Comparison of ENCODE assay signal across 8 mouse cellular contexts in genomic region chr7:139703146-139703825, GRCm38 (mm10). TPM values are rescaled to one million over a fixed set of nuclear protein-coding genes. Genes with fewer than 3 reads are reported as not detected.
DNase-seq lines count a peak whose midpoint lies in the region; ATAC-seq and TF ChIP-seq lines count a peak whose summit lies in the region.

No protein-coding gene starts in this region.

- H3K9ac ChIP-seq in embryonic facial prominence, embryonic 15.5 days, result no peak overlapping the region
- H3K9ac ChIP-seq in kidney, embryonic 15.5 days, result no peak overlapping the region
- H3K9ac ChIP-seq in limb, embryonic 14.5 days (ENCODE audit: low read depth, low read length, severe bottlenecking), result no peak overlapping the region
- no peak overlapping the region for H3K9ac ChIP-seq in midbrain, embryonic 16.5 days (ENCODE audit: low read depth, low read length)
- H3K9ac ChIP-seq in stomach, postnatal 0 days (ENCODE audit: low read length), result no peak overlapping the region

- no peaks in the 10 kb centered on the region for H3K9me3 ChIP-seq in embryonic facial prominence, embryonic 15.5 days (replicated peaks)
- no peaks in the 10 kb centered on the region for H3K9me3 ChIP-seq in heart, embryonic 10.5 days
- H3K9me3 ChIP-seq in kidney, embryonic 15.5 days (replicated peaks), result no peaks in the 10 kb centered on the region
- no peaks in the 10 kb centered on the region for H3K9me3 ChIP-seq in limb, embryonic 14.5 days (ENCODE audit: control insufficient read depth, low read length)
- no peaks in the 10 kb centered on the region for H3K9me3 ChIP-seq in midbrain, embryonic 16.5 days (replicated peaks; ENCODE audit: control insufficient read depth, low read length, poor library complexity, severe bottlenecking)
- H3K9me3 ChIP-seq in stomach, postnatal 0 days (ENCODE audit: control insufficient read depth, low read length), result no peaks in the 10 kb centered on the region

- H3ac ChIP-seq in C2C12 (ENCODE audit: control insufficient read depth, insufficient read length, low read depth), result no peak overlapping the region

- no peaks in the 10 kb centered on the region for H3K79me3 ChIP-seq in C2C12 (ENCODE audit: low read depth)

- H3K4me1 ChIP-seq in embryonic facial prominence, embryonic 15.5 days, result no peaks in the 10 kb centered on the region
- H3K4me1 ChIP-seq in heart, embryonic 10.5 days, result peaks cover 13% of the 10 kb centered on the region
- 0 out of 2 replicates have a peak, but pooled peaks cover 4% of the 10 kb centered on the region for H3K4me1 ChIP-seq in kidney, embryonic 15.5 days
- no peaks in the 10 kb centered on the region for H3K4me1 ChIP-seq in limb, embryonic 14.5 days (ENCODE audit: control insufficient read depth, insufficient read depth, low read length)
- peaks cover 2% of the 10 kb centered on the region; the same call in 1 of the 2 replicates for H3K4me1 ChIP-seq in midbrain, embryonic 16.5 days (ENCODE audit: control insufficient read depth, insufficient read depth, low read length)
- H3K4me1 ChIP-seq in stomach, postnatal 0 days (replicated peaks; ENCODE audit: control insufficient read depth, insufficient read depth), result no peaks in the 10 kb centered on the region

- peak; percentile 75 for TF ChIP-seq CTCF in C2C12 (IDR thresholded peaks at IDR 0.05; ENCODE audit: control insufficient read depth, insufficient read depth, insufficient read length)
- peak; percentile 93 for TF ChIP-seq CTCF in stomach, postnatal 0 days (IDR thresholded peaks at IDR 0.05; ENCODE audit: low read depth)

- peak; percentile 70; the same call in 1 of the 2 replicates for ATAC-seq in embryonic facial prominence, embryonic 15.5 days (ENCODE audit: insufficient number of reproducible peaks, low FRiP score, low TSS enrichment, low read depth)
- ATAC-seq in kidney, embryonic 15.5 days (replicated peaks; ENCODE audit: low FRiP score), result peak; percentile 73
- peak; percentile 84 for ATAC-seq in limb, embryonic 14.5 days (ENCODE audit: low FRiP score, low read depth)
- ATAC-seq in midbrain, embryonic 16.5 days, result peak; percentile 89
- ATAC-seq in stomach, postnatal 0 days (ENCODE audit: low FRiP score, low TSS enrichment), result peak; percentile 80

- no peak for TF ChIP-seq POLR2A in limb, embryonic 14.5 days (IDR thresholded peaks at IDR 0.05; ENCODE audit: borderline replicate concordance, extremely low read depth, insufficient read depth, insufficient read length)

- H3K4me3 ChIP-seq in C2C12 (ENCODE audit: insufficient read depth, poor library complexity, severe bottlenecking), result no peak overlapping the region
- no peak overlapping the region for H3K4me3 ChIP-seq in embryonic facial prominence, embryonic 15.5 days (replicated peaks)
- H3K4me3 ChIP-seq in heart, embryonic 10.5 days, result no peak overlapping the region
- H3K4me3 ChIP-seq in kidney, embryonic 15.5 days (replicated peaks), result no peak overlapping the region
- H3K4me3 ChIP-seq in limb, embryonic 14.5 days (replicated peaks; ENCODE audit: low read length), result no peak overlapping the region
- no peak overlapping the region for H3K4me3 ChIP-seq in midbrain, embryonic 16.5 days (ENCODE audit: low read depth, low read length)
- H3K4me3 ChIP-seq in stomach, postnatal 0 days (ENCODE audit: low read depth, low read length), result no peak overlapping the region

- peak; percentile 21 to 52 for DNase-seq in adrenal gland, postnatal 4 days (ENCODE audit: low spot score in 2 of 2)
- peak; percentile 87 for DNase-seq in heart, embryonic 10.5 days (ENCODE audit: low spot score)
- peak; percentile 88 for DNase-seq in limb, embryonic 14.5 days (ENCODE audit: low spot score)
- DNase-seq in stomach, postnatal 0 days (ENCODE audit: low spot score), result peak; percentile 75

- no peaks in the 10 kb centered on the region for H3K36me3 ChIP-seq in C2C12 (ENCODE audit: control insufficient read depth, insufficient read depth)
- H3K36me3 ChIP-seq in embryonic facial prominence, embryonic 15.5 days, result no peaks in the 10 kb centered on the region
- H3K36me3 ChIP-seq in heart, embryonic 10.5 days, result no peaks in the 10 kb centered on the region
- H3K36me3 ChIP-seq in kidney, embryonic 15.5 days, result no peaks in the 10 kb centered on the region
- H3K36me3 ChIP-seq in limb, embryonic 14.5 days (ENCODE audit: control insufficient read depth, insufficient read depth, low read length), result no peaks in the 10 kb centered on the region
- H3K36me3 ChIP-seq in midbrain, embryonic 16.5 days (ENCODE audit: control insufficient read depth, insufficient read depth, low read length), result no peaks in the 10 kb centered on the region
- no peaks in the 10 kb centered on the region for H3K36me3 ChIP-seq in stomach, postnatal 0 days (ENCODE audit: control insufficient read depth, insufficient read depth, low read length)

- H3K27ac ChIP-seq in embryonic facial prominence, embryonic 15.5 days (replicated peaks), result no peak overlapping the region
- H3K27ac ChIP-seq in heart, embryonic 10.5 days, result no peak overlapping the region
- H3K27ac ChIP-seq in kidney, embryonic 15.5 days, result no peak overlapping the region
- H3K27ac ChIP-seq in limb, embryonic 14.5 days (replicated peaks; ENCODE audit: low read depth, low read length), result no peak overlapping the region
- no peak overlapping the region for H3K27ac ChIP-seq in midbrain, embryonic 16.5 days (ENCODE audit: low read length)
- no peak overlapping the region for H3K27ac ChIP-seq in stomach, postnatal 0 days (replicated peaks)

- WGBS in embryonic facial prominence, embryonic 15.5 days, result 32% methylated on average over 6 of the region's 6 CpGs
- 28% methylated on average over 6 of the region's 6 CpGs for WGBS in heart, embryonic 10.5 days
- WGBS in kidney, embryonic 15.5 days, result 30% methylated on average over 6 of the region's 6 CpGs
- 33% methylated on average over 6 of the region's 6 CpGs for WGBS in limb, embryonic 14.5 days
- WGBS in midbrain, embryonic 16.5 days, result 35% methylated on average over 6 of the region's 6 CpGs
- WGBS in stomach, postnatal 0 days, result 35% methylated on average over 6 of the region's 6 CpGs

- no peak overlapping the region for H3K4me2 ChIP-seq in embryonic facial prominence, embryonic 15.5 days (replicated peaks)
- no peak overlapping the region for H3K4me2 ChIP-seq in kidney, embryonic 15.5 days
- no peak overlapping the region for H3K4me2 ChIP-seq in limb, embryonic 14.5 days (replicated peaks; ENCODE audit: low read depth, low read length, severe bottlenecking)
- H3K4me2 ChIP-seq in midbrain, embryonic 16.5 days (ENCODE audit: low read length), result no peak overlapping the region
- H3K4me2 ChIP-seq in stomach, postnatal 0 days (replicated peaks; ENCODE audit: low read depth), result no peak overlapping the region

- TF ChIP-seq EP300 in stomach, postnatal 0 days (optimal IDR thresholded peaks at IDR 0.05), result no peak

- peaks cover 29% of the 10 kb centered on the region for H3K27me3 ChIP-seq in C2C12 (ENCODE audit: control insufficient read depth, insufficient read depth, insufficient read length)
- peaks cover 3% of the 10 kb centered on the region; the same call in 1 of the 2 replicates for H3K27me3 ChIP-seq in embryonic facial prominence, embryonic 15.5 days
- H3K27me3 ChIP-seq in heart, embryonic 10.5 days (ENCODE audit: insufficient read depth, poor library complexity, severe bottlenecking), result 0 out of 2 replicates have a peak, but pooled peaks cover 15% of the 10 kb centered on the region
- H3K27me3 ChIP-seq in kidney, embryonic 15.5 days, result peaks cover 35% of the 10 kb centered on the region
- H3K27me3 ChIP-seq in limb, embryonic 14.5 days (ENCODE audit: control insufficient read depth, insufficient read depth, low read length), result no peaks in the 10 kb centered on the region
- no peaks in the 10 kb centered on the region for H3K27me3 ChIP-seq in midbrain, embryonic 16.5 days (ENCODE audit: control insufficient read depth, insufficient read depth, low read depth, low read length)
- H3K27me3 ChIP-seq in stomach, postnatal 0 days (ENCODE audit: control insufficient read depth, insufficient read depth, low read length), result no peaks in the 10 kb centered on the region

- H3K79me2 ChIP-seq in C2C12 (ENCODE audit: control insufficient read depth, insufficient read depth), result no peaks in the 10 kb centered on the region

TF ChIP-seq in C2C12, 6 proteins besides CTCF, POLR2A, EP300 and RAD21:
- TF ChIP-seq MAX (IDR thresholded peaks at IDR 0.05), result no peak
- TF ChIP-seq CEBPB (IDR thresholded peaks at IDR 0.05; ENCODE audit: low read depth), result no peak
- no peak for TF ChIP-seq MYOG (IDR thresholded peaks at IDR 0.05; ENCODE audit: control insufficient read depth, extremely low read depth, insufficient read length)
- no peak for TF ChIP-seq FOSL1 (IDR thresholded peaks at IDR 0.05; ENCODE audit: insufficient read depth, low read length, poor library complexity, severe bottlenecking)
- no peak for TF ChIP-seq MYOD1 (IDR thresholded peaks at IDR 0.05; ENCODE audit: control insufficient read depth, insufficient read length, low read depth)

RNA-seq across cellular contexts. Expression of gene Cfap46, which starts 19.7 kb away (rescaled TPM):
- polyA plus RNA-seq in C2C12 (2012; fragmentation: generic; extraction: Trizol), result 0.15 TPM
- 1 to 10 TPM in 1 of 2 experiments, under 1 TPM in 1; 0.67 to 1.1 TPM for total RNA-seq in adrenal gland, postnatal 4 days (2021)
- polyA plus RNA-seq in embryonic facial prominence, embryonic 15.5 days (2015; fragmentation: Nextera tagmentation; extraction: Ambion mirVana), result 2.7 and 3.7 TPM in 2 replicates
- 0.16 TPM in 1 of 2 replicates, not detected in the other for polyA plus RNA-seq in heart, embryonic 10.5 days (2016; fragmentation: Nextera tagmentation; extraction: Ambion mirVana)
- polyA plus RNA-seq in kidney, embryonic 15.5 days (2015; fragmentation: Nextera tagmentation; extraction: Ambion mirVana), result 0.19 and 0.21 TPM in 2 replicates
- polyA plus RNA-seq in limb, embryonic 14.5 days (2012; rRNA removed), result 0.31 and 0.44 TPM in 2 replicates
- polyA plus RNA-seq in limb, embryonic 14.5 days (2014; fragmentation: Nextera tagmentation; extraction: Ambion mirVana), result 0.17 and 0.19 TPM in 2 replicates
- 3.1 and 4.7 TPM in 2 replicates for polyA plus RNA-seq in midbrain, embryonic 16.5 days (2015; fragmentation: Nextera tagmentation; extraction: Ambion mirVana)
- polyA plus RNA-seq in stomach, postnatal 0 days (2015; fragmentation: Nextera tagmentation; extraction: Ambion mirVana), result 0.08 and 0.12 TPM in 2 replicates

Comparison
In these comparisons a context has a peak if more than half of its experiments do, and no peak if none do; other contexts are left out.
1. DNase-seq: peak in every context shown above with its lines; median percentile 88 in limb, embryonic 14.5 days; 87 in heart, embryonic 10.5 days; 75 in stomach, postnatal 0 days; 36 in adrenal gland, postnatal 4 days.